Mouse (Mus musculus): Measurements from ENCODE around the gene Pxdc1.

DNA sequence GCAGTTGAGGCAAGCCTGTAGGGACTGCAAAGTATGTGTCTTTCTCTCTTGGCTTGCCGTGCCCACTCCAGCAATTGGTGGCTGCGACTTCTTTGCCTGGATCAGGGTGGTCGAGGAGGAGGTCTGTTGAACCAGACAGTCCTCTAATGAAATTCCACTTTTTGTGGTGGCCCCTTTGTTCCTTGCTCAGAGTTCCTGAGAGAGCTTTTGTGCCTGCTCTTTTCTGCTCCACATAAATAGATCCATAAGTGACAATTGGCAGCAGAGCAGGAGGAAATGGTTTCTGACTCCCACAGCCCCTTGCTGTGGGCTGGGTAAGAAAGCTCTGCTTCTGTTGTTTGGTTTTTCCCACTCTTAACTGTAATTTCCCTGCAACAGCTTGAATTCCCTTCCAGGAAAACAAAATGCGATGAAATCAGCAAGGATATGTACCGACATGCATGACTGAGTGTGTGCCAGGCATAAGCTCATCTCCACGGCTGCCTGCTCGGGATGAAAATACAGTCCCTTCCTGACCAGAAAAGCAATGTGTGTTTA is 22.6 kb upstream of the Pxdc1 start:
- no peak for TF ChIP-seq CTCF (conservative IDR thresholded peaks at IDR 0.05; ENCODE audit: insufficient read depth, insufficient read length, low read depth, low read length)
- TF ChIP-seq POLR2A (IDR thresholded peaks at IDR 0.05; ENCODE audit: low read depth, low read length) = no peak
